Mouse (Mus musculus) mouse embryonic stem cell (cell line): ENCODE results near the gene Mboat2.

Experiments used
- in situ Hi-C, 2 experiments: fragments of 300-500 bp; cut with MboI; formaldehyde crosslinking; loops; 1 replicate in 1 of 2; 3 replicates in 1 of 2; pipeline ENCODE4 v1.14.3; 2019 to 2020; ENCODE audit warnings: low sequenced_read_pairs in 2 of 2, low pct_unique_long_range_greater_than_20kb in 1 of 2, mixed read lengths in 1 of 2; ENCODE audit not compliant: unreplicated experiment in 1 of 2

Gene Mboat2

DNA sequence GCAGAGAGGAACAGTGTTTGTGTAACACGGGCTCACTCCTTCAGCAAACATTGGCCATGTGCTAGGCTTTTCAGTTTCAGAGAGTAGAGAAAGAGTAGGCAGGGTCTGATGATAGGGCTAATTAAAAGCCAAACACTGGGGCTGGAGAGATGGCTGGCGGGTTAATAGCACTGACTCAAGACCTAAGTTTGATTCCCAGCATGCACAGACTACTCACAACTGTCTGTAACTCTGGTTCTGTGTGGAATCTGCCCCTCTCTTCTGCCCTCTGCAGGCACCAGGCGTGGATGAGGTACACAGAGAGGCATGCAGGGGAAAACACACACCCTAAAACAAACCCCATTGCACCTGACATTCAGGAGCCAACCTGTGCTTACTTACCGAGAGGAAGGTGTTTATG lies 14.7 kb downstream of the Mboat2 start:
- in situ Hi-C loops, result no loop called here

DNA sequence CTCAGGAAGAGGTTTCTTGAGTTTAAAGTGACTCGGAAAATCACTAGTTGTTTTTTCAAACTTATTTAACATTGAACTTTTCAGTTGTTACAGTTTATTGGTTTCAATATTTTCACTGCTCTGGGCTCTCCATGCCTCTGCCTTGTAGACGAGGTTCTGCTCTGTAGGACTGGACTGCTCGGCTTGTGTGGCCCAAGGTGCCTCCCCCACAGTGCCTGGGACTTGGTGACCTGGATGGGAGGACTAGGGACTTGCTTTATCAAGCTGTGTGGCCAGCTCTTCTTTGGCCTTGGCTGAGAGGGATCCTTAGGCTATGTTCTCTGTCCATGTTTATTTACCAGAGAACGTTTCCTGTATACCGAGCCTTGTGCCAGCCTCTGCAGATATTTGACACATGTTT lies 17.4 kb downstream of the Mboat2 start:
- in situ Hi-C loops, result no loop called here

DNA sequence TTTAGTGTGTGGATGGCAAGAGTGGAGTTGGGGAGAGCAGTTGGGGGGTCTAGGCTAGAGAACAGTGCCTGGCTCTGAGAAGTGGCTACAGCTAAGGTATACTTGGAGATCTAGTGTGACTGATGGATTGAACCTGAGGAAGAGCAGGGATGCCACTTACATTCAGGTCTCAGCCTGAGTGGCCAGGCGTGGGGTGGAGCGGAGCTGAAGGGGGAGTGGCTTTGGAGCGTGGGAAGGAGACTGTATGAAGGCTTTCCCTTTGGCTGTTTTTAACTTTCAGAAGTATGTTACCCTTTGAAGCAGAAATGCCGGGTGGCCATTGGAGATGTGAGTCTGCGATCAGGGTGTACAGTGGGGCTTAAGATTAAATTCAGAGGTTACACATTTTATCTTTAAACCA lies 26.7 kb downstream of the Mboat2 start:
- in situ Hi-C loops, result no loop called here

DNA sequence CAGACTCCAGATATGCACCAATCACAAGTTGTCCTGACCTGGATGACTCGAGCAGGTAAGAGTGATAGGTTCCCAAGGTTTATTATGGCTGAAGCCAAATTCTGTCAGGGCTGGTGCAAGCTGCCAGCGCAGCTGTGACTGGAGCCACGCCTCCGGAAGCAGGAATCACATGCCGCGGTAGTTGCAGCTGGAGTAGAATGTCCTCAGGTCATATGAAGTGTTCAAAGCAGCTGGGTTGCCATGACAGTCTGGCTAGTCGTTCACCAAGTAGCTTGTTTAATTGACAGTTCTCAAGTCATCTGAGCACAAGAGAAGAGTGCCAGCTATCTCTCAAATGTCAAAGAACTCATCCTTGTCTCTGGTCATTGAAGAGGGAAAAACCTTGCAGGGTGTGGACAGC lies 28.7 kb downstream of the Mboat2 start:
- in situ Hi-C loops, result no loop called here

- in situ Hi-C loops, result no loop called here
Observed at GRCm38 (mm10) chr12:24860436-24860835, 29.8 kb downstream of the Mboat2 start.

DNA sequence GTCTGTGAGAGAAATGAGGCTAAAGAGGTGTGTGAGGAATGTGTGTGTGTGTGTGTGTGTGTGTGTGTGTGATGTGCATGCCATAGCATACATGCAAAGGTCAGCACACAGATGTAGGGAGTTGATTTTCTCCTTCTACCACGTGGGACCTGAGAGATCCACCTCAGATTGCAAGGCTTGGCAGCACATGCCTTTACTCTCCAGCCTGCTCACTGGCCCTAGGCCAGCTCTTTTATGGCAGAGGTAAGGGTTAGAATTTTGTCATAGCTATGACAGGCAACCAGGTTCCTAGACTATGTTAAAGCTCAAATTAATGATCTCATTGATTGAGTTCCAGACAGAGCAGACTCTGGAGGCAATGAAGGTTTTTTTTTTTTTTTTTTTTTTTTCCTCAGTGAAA lies 33.1 kb downstream of the Mboat2 start:
- in situ Hi-C loops, result no loop called here

DNA sequence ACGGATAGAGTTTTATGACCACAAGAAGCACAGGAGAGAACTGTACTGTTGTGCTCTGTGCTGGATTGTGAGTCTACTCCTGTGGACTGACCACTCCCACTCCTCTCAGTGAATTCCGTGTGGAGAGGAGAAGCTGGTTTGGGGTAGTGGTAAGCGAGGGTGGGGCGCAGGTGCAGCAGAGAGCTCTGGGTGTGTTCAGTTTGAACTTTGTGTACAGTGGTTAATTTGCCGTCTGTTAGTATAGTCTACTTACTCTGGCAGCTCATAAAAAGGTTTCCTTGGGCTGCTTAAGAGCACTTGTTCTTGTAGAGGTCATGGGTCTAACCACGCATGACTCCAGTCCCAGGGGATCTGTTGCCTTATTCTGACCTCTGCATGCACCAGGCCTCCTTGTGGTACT lies 36.0 kb downstream of the Mboat2 start:
- in situ Hi-C loops, result no loop called here

- in situ Hi-C loops, result no loop called here
Observed at GRCm38 (mm10) chr12:24868694-24869093, 38.0 kb downstream of the Mboat2 start.

DNA sequence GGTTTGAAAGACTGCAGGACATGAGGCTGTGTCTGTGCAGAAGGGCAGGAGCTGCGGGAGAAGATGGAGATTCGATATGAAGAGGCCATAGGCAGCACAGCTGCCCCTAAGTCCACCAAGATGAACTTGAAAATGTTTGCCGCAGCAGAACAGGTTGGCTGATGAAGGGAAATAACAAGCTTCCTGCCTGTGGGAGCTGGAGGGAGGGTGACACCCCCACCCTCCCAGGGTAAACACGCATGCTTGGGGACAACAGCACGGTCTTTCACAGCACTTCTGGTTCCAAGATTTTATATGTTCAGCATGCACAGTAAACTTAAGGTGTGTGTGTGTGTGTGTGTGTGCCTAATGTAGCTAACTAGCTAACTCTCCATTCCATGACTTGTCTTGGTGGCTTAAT lies 38.6 kb downstream of the Mboat2 start:
- in situ Hi-C loops, result no loop called here

DNA sequence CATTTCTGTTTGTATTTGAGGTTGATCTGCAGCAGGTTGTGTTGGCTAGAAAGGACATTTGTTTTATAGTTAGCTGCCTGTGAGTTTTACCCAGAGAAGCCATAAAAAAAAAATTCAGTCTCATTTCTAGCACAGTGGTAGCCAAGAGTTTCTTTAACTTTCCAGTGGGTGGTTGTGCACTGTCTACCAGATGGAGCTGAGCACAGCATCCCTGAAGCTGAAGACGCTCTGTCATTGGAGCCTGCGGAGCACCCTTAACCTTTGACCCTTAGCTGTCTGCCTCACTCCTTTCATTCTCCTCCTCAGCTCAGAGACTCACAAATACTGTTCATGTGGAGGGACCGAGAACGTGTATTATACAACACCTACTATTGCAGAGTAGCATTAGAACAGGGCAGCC lies 40.2 kb downstream of the Mboat2 start:
- in situ Hi-C loops, result no loop called here

DNA sequence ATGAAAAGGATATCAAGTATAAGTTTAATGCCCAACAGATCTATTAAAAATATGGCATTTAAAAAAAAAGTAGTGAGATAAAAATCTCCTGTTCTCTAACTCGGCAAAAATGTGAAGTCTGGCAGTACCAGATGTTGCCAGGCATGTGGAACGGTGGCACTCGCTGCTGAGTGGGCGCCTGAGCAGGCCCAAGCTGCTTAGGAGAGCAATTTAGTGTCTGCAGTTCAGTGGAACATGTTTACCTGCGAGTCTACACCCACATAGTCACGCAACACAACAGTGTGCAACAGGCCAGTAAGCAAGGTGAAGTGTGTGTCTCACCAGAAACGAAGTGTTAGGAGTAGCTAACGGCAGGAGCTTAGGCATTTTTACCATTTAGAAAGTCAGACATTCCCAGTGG lies 41.6 kb downstream of the Mboat2 start:
- in situ Hi-C loops, result no loop called here

DNA sequence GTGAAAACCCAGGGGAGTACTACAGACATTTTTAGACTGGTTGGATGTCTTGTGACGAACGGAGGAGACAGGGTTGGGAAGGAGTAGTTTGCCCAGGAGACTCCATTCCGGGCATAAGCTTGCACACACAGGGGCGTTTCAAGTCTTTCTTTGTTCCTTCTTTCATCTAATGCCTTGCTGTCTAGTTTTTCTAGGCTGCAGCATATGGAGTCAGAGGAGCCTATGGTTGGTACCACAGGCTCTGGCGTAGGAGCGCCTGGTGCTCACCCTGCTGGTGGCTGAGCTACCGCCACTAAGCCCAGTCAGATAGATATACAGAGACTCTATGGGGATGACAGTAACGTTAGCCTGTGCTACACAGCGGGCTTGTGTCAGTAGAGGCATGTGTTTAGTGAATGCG lies 42.0 kb downstream of the Mboat2 start:
- in situ Hi-C loops, result no loop called here

DNA sequence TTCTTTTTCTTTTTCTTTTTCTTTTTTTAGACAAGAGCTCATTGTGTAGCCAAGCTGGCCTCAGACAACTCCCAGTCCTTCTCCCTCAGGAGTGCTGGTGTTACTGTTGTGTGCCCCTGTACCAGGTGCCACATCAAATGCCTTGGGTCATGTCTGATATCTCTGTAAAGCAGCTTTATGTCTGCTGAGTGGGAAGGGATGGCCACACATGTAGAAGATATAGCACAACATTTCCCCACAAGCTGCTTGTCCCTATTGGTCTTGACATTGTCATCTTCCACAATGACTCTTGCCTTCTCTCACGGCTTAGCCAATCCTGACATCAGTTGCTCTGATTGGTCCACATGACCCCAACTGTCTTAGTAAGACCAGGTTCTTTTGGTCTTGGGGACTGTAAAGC lies 45.2 kb downstream of the Mboat2 start:
- in situ Hi-C loops, result no loop called here

- in situ Hi-C loops, result no loop called here
Observed at GRCm38 (mm10) chr12:24877231-24877630, 46.6 kb downstream of the Mboat2 start.

DNA sequence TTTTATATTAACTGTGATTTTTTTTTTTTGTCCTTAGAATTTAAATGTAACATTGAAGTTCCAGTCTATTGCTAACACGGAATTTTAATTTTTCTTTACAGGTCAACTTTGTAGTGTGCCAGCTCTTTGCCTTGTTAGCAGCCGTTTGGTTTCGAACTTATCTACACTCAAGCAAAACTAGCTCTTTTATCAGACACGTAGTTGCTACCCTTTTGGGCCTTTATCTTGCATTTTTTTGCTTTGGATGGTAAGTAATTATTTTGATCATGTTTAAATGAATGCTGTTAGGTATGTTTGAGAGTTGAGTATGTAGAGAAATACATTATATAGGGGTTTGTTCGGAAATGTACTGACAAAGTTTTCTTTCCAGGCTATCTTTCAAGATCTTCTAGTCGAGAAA lies 47.4 kb downstream of the Mboat2 start:
- in situ Hi-C loops, result no loop called here

GRCm38 (mm10) chr12:24878735-24879362 lies 48.2 kb downstream of the Mboat2 start:
- in situ Hi-C loops, result no loop called here

GRCm38 (mm10) chr12:24879613-24880029 lies 48.9 kb downstream of the Mboat2 start:
- in situ Hi-C loops, result no loop called here

GRCm38 (mm10) chr12:24883279-24883678 lies 52.6 kb downstream of the Mboat2 start:
- in situ Hi-C loops, result no loop called here

GRCm38 (mm10) chr12:24886800-24887199 lies 56.1 kb downstream of the Mboat2 start:
- in situ Hi-C loops, result no loop called here

DNA sequence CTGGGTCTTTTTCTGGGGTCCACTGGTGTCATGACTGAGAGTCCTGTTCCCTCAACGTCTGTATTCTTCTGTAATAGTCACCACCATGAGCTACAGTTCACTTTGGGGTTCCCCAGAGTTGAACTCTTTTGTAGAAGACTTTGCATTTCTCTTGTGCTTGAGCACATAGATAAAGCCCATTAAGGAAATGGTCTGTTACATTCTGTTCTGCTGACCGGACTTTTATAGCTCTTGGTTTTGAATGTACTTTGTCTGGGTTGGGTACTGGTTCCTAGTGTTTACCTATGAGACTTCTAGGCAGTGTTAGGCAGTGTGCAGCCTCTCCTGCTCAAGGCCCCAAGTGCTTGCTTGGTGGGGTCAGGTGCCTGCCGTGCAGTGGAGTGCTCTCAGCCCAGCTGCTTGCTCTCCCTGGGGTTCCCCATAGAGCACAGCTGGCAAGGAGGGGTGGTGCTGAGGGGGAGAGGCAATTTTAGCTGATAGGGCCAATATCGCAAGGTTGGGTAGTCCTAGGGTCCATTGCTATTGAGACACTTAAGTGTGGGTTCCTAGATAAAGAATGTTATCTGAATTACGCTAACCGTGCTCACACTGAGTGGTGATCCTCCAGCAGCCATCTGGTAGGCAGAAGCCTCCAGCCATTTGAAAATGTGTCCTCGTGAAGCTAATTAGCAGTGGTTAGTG lies 58.8 kb downstream of the Mboat2 start:
- in situ Hi-C loops, result no loop called here
